Mouse (Mus musculus) liver, postnatal 0 days (tissue): ENCODE data around the gene Pth2.

Experiments used
- CTCF ChIP-seq: sonication (generic); IDR thresholded peaks from 2 replicates; pipeline ENCODE4 v1.5.1; 2016; ENCODE audit warnings: antibody characterized with exemption, low read depth
- EP300 ChIP-seq: IDR thresholded peaks from 2 replicates; pipeline ENCODE4 v1.6.1; 2016; ENCODE audit warnings: antibody characterized with exemption, low read depth, mild to moderate bottlenecking

GRCm38 (mm10) chr7:45183672-45184071 is 2.9 kb downstream of the Pth2 start:
- no peak for TF ChIP-seq CTCF
- no peak for TF ChIP-seq EP300
